Mouse (Mus musculus): Measurements from ENCODE around the gene Tll1.
"Not testable (repeated sequence)": the region's sequence is repeated elsewhere in the genome, so short reads cannot be mapped to it uniquely, and the experiment has no call there.

Gene Tll1

DNA sequence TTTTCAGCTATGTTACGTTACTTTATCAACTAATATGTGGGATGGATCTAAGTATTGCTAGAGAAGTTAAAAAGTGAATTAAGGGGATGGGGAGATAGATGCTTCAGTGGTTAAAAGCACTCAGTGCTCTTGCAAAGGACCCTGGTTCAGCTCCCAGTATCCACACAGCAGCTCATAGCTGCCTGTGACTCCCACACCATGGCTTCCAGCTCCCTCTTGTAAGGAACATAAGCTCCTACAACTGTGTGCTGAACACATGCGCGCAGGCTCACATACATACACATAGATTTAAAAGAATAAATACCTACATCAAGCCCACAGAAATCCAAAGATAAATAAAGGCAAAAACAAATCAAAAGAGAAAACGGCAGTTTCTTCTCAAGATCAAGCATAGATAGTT, 148.5 kb downstream of the Tll1 start:
- DNase-seq (ENCODE audit: low read depth) = no peak

- no peak for DNase-seq (ENCODE audit: low read depth)
Measured at GRCm38 (mm10) chr8:64048556-64048955, 157.5 kb downstream of the Tll1 start.

GRCm38 (mm10) chr8:64047963-64048505, 158.0 kb downstream of the Tll1 start:
- DNase-seq (ENCODE audit: low read depth) = no peak

DNA sequence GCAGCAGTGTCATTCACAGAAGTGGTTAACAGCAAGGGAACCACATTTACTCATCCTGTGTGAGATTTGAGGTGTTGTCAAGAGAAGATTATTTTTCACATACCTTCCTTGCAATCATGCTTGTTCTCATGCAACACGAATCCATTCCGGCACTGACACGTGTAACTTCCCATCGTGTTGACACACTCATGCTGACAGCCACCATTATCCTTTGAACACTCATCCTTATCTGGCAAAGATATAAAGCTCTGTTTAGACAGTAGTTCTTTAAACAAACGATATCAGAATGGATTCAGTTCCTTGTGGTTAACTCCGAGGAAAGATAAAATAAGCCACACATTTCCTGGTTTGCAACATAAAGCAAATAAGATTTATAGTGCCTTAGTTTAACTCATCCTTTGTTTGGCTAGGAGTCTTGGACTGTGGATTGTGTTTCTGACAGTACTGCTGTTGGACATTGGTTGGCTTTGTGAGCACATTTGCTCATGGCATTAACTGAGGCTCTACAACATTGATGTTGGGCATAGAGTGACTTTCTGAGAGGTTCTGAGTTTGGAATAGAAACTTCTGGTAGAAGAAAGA, 164.7 kb downstream of the Tll1 start:
- no peak for DNase-seq (ENCODE audit: low read depth)

GRCm38 (mm10) chr8:64030672-64031385, 175.2 kb downstream of the Tll1 start:
- DNase-seq (ENCODE audit: low read depth) = no peak

DNA sequence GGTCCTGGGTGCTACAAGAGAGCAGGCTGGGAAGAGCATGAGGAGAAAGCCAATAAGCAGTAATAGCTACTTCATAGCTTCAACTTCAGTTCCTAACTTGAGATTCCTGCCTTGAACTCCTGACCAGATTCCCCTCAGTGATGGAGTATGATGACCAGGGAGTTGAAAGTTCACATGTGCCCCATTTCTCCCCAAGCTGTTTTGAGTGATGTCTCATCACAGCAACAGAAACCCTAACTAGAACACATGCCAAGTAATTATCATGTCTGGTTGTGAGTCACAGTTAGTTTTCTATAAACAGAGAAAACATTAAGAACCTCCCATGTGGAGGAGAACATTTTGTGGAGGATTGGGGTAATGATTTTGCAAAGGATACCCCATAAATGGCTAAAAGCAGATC, 176.0 kb downstream of the Tll1 start:
- DNase-seq (ENCODE audit: low read depth) = no peak

DNA sequence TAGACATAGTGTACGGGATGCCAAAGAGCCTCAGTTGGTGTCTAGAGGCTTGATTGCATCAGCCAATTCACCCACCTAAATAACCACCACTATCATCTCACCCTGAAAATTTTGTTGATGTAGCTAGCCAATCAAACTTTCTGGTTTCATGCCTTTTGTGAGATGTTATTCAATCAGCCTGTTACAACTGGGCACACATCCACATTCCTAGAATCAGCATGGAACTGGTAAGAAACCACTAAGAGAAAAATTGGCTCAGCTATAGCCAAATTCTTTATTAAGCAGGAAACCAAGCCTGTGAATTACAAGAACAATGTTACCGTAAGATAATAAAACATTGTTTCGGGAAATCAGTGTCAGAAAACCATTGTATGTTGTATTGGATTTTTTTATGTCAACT, 176.5 kb downstream of the Tll1 start:
- DNase-seq (ENCODE audit: low read depth) = no peak

DNA sequence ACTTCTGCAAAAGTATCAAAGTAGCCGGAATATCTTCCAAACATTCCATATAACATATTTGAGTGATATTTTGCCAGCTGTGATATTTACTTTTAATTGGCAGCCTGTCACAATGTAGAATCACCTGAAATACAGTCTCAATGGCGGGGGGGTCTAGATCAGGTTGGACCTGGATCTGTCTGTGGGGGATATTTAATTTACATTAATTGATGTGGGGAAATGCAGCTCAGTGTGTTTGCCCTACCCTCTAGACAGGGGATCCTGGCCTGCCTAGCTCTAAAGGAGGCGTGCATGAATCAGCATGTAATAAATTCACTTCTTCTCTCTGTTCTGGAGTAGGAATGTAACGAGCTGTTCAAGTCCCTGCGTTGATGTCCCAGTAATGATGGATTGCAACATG, 181.7 kb downstream of the Tll1 start:
- DNase-seq (ENCODE audit: low read depth) = no peak

- DNase-seq (ENCODE audit: low read depth) = peak; percentile 1
Measured at GRCm38 (mm10) chr8:64023579-64023978, 182.5 kb downstream of the Tll1 start.

- no peak for DNase-seq (ENCODE audit: low read depth)
Measured at GRCm38 (mm10) chr8:64023027-64023426, 183.0 kb downstream of the Tll1 start.

DNA sequence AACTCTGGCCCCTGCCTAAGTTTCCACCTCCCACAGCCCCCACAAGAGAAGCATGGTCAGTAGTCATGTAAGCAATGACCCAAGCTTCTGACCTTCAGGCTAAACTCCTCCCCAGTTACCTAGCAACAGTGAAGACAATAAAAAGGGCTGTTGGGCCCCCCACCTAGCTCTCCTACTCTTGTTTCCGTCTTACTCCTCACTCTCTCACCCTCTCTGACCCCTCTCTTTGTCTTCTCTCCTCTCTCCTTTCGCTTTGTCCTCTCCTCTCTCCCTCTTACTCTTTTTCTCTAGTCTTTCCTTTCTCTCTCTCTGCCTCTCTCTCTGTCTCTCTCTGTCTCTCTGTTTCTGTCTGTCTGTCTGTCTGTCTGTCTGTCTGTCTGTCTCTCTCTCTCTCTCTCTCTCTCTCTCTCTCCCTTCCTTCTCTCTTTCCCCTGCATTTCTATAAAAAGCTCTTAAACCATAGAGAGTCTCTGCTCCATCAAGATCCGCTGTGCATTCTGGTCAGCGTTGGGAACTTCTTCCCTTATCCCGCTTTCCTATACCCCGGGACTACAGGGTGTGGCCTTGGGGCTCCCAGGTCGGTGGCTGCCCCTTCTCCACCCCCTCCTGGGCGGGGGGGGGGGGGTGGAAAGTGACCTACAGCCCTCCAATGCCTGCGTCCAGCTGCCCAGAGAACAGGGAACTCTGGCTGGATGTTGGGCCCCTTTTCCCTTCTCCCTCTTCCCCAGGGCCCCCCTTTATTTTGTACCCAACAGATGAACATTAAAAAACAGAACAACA, 235.3 kb downstream of the Tll1 start:
- DNase-seq (ENCODE audit: low read depth) = not testable (repeated sequence)
